Mouse (Mus musculus) midbrain, embryonic 11.5 days (tissue): Measurements from ENCODE around the gene Akap2. TPM values are rescaled to one million over a fixed set of nuclear protein-coding genes. Genes with fewer than 3 reads are reported as not detected.

Experiments used
- ATAC-seq: fragments of 200-750 bp; cut with Nextera tagmentation; 2 replicates; pipeline ENCODE4 v1.8.0; 2017; ENCODE audit warnings: moderate TSS enrichment, moderate library complexity; ENCODE audit not compliant: low FRiP score
- DNase-seq: peaks from one replicate; pipeline ENCODE4 v3.0.0; 2015; ENCODE audit warnings: low spot score; ENCODE audit errors: missing footprints
- H3K27ac ChIP-seq: fragments of 300-500 bp; sonication (generic); 2 replicates; pipeline ENCODE4 v1.5.1; 2014; ENCODE audit warnings: low read depth, low read length
- H3K27me3 ChIP-seq: fragments of 300-500 bp; sonication (generic); 2 replicates; pipeline ENCODE4 v1.6.1; 2014; ENCODE audit warnings: mild to moderate bottlenecking, low read length, moderate library complexity, mixed read lengths; ENCODE audit not compliant: control insufficient read depth, insufficient read depth
- H3K36me3 ChIP-seq: fragments of 300-500 bp; sonication (generic); 2 replicates; pipeline ENCODE4 v1.6.1; 2014; ENCODE audit warnings: mild to moderate bottlenecking, low read length, moderate library complexity, mixed read lengths; ENCODE audit not compliant: control insufficient read depth, insufficient read depth
- H3K4me1 ChIP-seq: fragments of 300-500 bp; sonication (generic); 2 replicates; pipeline ENCODE4 v1.6.1; 2014; ENCODE audit warnings: low read length; ENCODE audit not compliant: control insufficient read depth, insufficient read depth
- H3K4me2 ChIP-seq: fragments of 300-500 bp; sonication (generic); 2 replicates; pipeline ENCODE4 v1.6.1; 2014; ENCODE audit warnings: mild to moderate bottlenecking, moderate library complexity
- H3K4me3 ChIP-seq: fragments of 300-500 bp; sonication (generic); 2 replicates; pipeline ENCODE4 v1.5.1; 2014; ENCODE audit warnings: low read depth, low read length
- H3K9ac ChIP-seq: fragments of 300-500 bp; sonication (generic); 2 replicates; pipeline ENCODE4 v1.6.1; 2014; ENCODE audit warnings: low read length
- H3K9me3 ChIP-seq: fragments of 300-500 bp; sonication (generic); 2 replicates; pipeline ENCODE4 v1.6.1; 2016; ENCODE audit warnings: low read length; ENCODE audit not compliant: control insufficient read depth
- WGBS: fragments of 180-500 bp; shearing (Covaris S2); extraction: QIAGEN DNeasy Blood & Tissue Kit; methylation state at CpG from one replicate; pipeline ENCODE4 v1.1.7; 2014; 5-methylcytosine and 5-hydroxymethylcytosine counted together
- polyA plus RNA-seq: library from polyadenylated mRNA; unstranded; fragments of >200 nt; fragmentation: Nextera tagmentation; extraction: Ambion mirVana; gene quantifications from 2 replicates; pipeline ENCODE4 v1.2.1, GENCODE M21; 2014

Akap2 gene
- polyA plus RNA-seq, 1 experiment from 2014 or later, result 17.9 TPM

DNA sequence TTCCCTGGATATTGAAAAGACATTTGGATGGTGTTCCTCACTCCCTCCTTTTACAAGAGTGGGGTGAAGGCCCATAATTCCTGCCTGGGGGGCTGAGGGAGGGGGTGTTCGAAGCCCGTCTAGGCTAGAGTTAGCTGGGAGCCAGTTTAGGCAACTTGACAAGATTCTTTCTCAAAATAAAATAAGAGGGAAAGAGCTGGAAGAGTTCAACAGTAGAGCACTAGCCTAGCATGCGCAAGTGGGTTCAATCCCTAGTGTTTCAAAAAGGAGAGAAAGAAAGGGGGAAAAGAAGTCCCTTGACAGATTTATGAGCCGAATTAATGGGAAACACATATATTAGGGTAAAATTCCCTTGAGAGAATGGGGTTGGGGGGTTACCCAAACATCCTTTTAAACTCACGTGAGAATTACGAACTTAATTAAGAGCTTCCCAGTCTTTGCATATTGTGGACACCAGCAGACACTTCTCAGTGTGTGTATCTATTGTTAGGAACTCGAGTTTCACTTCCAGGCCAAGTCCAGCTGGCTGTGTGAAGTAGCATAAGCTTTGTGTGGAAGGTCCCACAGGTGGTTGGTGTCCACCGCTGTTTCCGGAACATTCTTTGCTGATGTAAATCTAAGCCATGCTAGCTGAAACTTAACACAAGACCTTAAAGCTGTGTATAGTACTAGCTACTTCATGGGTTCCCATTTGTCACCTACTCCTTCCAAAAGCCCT is 145.0 kb downstream of the Akap2 start:
- ATAC-seq, result no peak
- no peaks in the 10 kb centered on the region for H3K9me3 ChIP-seq
- H3K4me3 ChIP-seq, result no peak overlapping the region
- no peaks in the 10 kb centered on the region for H3K36me3 ChIP-seq
- H3K27ac ChIP-seq, result no peak overlapping the region
- no peak overlapping the region for H3K4me2 ChIP-seq
- H3K27me3 ChIP-seq, result no peaks in the 10 kb centered on the region
- 85% methylated on average over 9 of the region's 9 CpGs for WGBS
- H3K4me1 ChIP-seq, result no peaks in the 10 kb centered on the region
- DNase-seq, result no peak
- no peak overlapping the region for H3K9ac ChIP-seq

DNA sequence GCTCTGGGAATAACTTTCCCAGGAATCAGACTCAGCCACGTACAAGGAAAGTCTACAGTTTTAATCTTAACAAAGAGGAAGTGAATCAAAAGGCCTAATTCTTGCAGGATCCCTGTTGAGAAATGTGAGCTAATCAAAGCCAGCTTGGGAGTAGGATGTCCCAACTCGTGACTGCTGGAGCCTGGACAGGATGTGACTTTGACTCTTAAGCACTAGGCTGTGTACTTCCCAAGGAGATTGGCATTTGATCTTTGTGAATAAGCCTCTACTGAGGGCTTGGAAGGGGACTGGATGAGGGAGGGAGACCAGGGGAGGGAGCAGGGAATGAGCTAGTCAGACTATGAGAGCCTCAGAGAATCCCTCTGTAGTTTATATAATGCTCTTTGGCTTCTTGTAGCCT is 148.6 kb downstream of the Akap2 start:
- Histone ChIP-seq H3K9me3 (no peaks in the 10 kb centered on the region), H3K36me3 (no peaks in the 10 kb centered on the region), H3K4me3 (no peak overlapping the region), H3K27me3 (no peaks in the 10 kb centered on the region), H3K27ac (no peak overlapping the region), H3K4me2 (no peak overlapping the region), H3K9ac (no peak overlapping the region), H3K4me1 (no peaks in the 10 kb centered on the region)
- ATAC-seq (no peak), DNase-seq (no peak)
- WGBS, result 10% methylated on average over 2 of the region's 2 CpGs

DNA sequence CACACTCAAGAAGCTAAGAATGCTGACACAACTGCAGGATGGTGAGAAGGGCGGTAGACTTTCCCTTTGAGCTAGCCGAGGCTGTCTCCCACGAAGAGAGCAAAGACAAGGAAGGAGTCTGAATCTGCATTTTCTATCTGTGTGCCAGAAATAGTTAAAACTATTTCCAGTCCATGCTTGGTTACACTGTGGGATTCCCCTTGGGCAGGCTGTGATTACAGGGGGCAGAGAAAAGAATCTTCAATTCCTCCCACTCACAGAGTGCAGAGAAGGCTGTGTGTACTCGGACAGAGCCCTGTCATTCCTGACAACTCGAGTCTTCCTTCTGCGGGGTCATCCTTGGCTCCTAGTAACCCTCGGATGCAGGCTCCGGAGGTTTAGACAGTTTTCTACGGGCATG is 149.5 kb downstream of the Akap2 start:
- no peak overlapping the region for H3K9ac ChIP-seq
- H3K36me3 ChIP-seq, result no peaks in the 10 kb centered on the region
- no peaks in the 10 kb centered on the region for H3K4me1 ChIP-seq
- H3K27me3 ChIP-seq, result no peaks in the 10 kb centered on the region
- no peak for DNase-seq
- H3K9me3 ChIP-seq, result no peaks in the 10 kb centered on the region
- H3K4me3 ChIP-seq, result no peak overlapping the region
- no peak overlapping the region for H3K4me2 ChIP-seq
- H3K27ac ChIP-seq, result no peak overlapping the region
- WGBS, result 75% methylated on average over 9 of the region's 9 CpGs
- no peak for ATAC-seq

DNA sequence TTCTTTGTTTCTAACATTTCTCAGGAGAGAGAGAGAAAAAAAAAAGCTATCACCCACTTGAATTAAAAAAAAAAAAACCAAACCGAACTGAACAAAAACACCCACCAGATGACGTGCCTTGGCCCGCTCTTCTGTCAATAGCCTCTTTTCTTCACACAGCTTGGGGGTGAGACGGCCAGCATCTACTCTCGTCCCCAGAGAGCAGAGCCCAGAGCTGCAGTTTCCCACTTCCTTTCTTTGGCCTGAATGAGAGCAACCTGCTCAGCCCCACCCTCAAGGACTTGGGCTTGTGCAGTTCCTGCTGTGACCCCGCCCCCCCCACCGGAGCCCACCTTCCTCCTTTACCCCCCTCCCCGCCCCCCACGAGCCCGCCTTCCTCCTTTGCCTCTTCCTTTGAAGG is 150.0 kb downstream of the Akap2 start:
- Histone ChIP-seq H3K27me3 (no peaks in the 10 kb centered on the region), H3K9me3 (no peaks in the 10 kb centered on the region), H3K4me1 (no peaks in the 10 kb centered on the region), H3K27ac (no peak overlapping the region), H3K36me3 (no peaks in the 10 kb centered on the region), H3K4me2 (no peak overlapping the region), H3K4me3 (no peak overlapping the region), H3K9ac (no peak overlapping the region)
- DNase-seq (no peak), ATAC-seq (no peak)
- WGBS, result 35% methylated on average over 10 of the region's 10 CpGs

DNA sequence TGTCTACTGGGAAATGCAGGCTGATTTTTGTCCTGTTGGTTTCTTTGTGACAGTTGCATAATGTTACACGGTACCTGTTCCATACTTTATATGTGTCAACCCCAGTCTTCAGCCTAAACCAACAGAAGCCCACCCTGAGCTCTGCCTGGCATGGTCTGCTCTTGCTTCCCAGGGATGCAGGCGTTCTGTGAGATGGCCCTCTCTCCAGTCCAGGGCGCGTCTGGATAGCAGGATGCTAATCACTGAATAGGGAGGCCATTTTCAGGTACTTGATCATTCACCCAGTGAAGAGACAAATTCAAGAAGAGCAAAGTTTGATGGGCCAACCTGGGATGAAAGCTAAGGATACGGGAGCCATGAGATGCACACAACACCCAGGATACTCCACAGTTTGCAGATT is 161.7 kb downstream of the Akap2 start:
- H3K36me3 ChIP-seq, result no peaks in the 10 kb centered on the region
- ATAC-seq (no peak), DNase-seq (no peak)
- no peak overlapping the region for H3K4me2 ChIP-seq
- H3K4me3 ChIP-seq, result no peak overlapping the region
- no peak overlapping the region for H3K9ac ChIP-seq
- no peaks in the 10 kb centered on the region for H3K4me1 ChIP-seq
- no peak overlapping the region for H3K27ac ChIP-seq
- H3K9me3 ChIP-seq, result no peaks in the 10 kb centered on the region
- H3K27me3 ChIP-seq, result no peaks in the 10 kb centered on the region
- WGBS, result 92% methylated on average over 5 of the region's 5 CpGs

DNA sequence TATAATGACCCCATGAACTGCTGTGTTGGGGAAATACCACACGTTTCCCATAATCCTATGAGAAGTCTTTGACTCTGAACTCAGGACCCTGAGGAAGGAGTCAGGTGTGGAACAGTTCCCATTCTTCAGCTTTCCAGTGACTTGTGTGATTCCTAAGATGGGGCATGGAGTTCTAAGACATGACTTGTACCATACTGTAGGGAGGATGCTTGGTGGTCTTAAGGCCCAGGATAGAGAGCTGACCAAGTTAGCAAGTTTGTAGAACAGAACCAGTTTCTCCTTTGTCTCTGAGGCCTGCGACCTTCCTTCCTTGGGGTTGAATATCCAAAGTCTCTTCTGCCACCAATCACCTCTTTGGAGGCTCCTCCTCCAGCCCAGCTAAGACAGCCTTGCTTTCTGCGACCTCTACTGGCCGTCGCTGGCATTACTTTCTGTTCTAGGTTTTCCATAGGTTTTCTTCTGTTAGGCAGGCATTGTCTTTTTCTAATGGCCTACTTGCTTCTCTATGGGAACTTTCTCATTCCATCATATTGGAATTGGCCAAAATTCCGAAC is 162.4 kb downstream of the Akap2 start:
- no peaks in the 10 kb centered on the region for H3K9me3 ChIP-seq
- peak; percentile 65 for ATAC-seq
- H3K4me1 ChIP-seq, result no peaks in the 10 kb centered on the region
- H3K27me3 ChIP-seq, result no peaks in the 10 kb centered on the region
- no peak overlapping the region for H3K9ac ChIP-seq
- no peak overlapping the region for H3K4me2 ChIP-seq
- WGBS, result 12% methylated on average over 6 of the region's 6 CpGs
- no peaks in the 10 kb centered on the region for H3K36me3 ChIP-seq
- peak; percentile 97 for DNase-seq
- no peak overlapping the region for H3K27ac ChIP-seq
- no peak overlapping the region for H3K4me3 ChIP-seq

DNA sequence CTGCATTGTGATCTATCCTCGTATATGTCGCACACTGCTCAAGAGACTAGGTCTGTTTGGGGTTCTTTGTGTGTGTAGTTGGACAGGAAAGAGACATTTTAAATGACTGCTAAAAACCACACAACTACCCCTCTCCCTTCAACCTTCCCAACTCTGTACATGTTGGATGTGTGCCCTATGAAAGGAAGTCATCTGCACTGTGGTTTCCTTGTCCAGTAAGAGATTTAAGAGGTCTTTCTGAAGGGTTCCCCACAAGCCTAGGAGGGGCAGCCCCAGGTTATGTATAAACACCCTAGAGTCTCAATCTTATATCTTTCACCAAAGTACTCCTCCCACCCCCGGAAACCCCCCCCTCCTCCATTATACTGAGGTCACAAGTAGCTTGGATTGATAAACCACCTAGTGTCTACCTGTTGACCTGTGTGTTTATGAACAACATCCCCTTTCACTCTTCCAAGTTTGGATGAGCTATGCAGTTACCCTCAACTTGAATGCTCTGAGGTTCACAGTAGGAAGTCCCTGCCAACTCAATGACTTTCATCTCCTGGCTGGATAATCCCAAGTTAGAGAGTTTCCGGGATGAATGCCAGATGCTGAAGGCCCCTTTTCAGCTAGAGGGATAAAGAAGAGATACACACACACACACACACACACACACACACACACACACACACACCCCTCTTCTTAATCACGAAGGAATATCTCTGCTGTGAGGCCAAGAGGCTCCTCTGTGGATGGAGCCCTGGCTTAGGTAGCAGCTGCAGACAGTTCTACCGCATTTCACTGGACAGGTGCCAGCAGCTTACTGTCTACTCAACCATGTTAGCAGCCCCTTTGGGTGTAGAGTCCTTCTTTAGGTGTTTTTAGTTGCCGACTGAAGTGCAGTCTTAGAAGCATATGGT is 166.3 kb downstream of the Akap2 start:
- no peak overlapping the region for H3K9ac ChIP-seq
- H3K27ac ChIP-seq, result no peak overlapping the region
- peaks cover 3% of the 10 kb centered on the region; the same call in 1 of the 2 replicates for H3K4me1 ChIP-seq
- WGBS, result 82% methylated on average over 7 of the region's 7 CpGs
- no peaks in the 10 kb centered on the region for H3K36me3 ChIP-seq
- H3K4me2 ChIP-seq, result no peak overlapping the region
- no peak for ATAC-seq
- H3K9me3 ChIP-seq, result no peaks in the 10 kb centered on the region
- no peaks in the 10 kb centered on the region for H3K27me3 ChIP-seq
- DNase-seq, result no peak
- H3K4me3 ChIP-seq, result no peak overlapping the region

DNA sequence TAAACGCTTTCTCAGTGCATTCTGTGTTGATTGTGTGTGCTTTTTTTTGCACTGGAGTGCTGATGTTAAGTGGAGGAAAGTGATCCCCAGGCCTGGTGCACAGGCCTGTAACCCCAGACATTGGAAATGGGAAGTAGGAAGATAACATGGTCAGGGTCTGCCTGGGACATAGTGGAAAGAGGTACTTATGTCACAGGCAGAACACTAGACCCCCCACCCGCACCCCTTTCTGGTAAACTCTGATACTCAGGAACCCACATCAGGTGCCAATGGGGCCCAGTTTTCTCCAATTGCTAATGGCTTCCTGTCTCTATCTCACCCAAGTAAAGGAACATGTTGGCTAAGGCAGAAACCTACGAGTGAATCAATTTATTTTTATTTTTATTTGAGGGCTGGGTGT is 167.1 kb downstream of the Akap2 start:
- H3K27ac ChIP-seq, result no peak overlapping the region
- WGBS, result 88% methylated on average over 3 of the region's 3 CpGs

DNA sequence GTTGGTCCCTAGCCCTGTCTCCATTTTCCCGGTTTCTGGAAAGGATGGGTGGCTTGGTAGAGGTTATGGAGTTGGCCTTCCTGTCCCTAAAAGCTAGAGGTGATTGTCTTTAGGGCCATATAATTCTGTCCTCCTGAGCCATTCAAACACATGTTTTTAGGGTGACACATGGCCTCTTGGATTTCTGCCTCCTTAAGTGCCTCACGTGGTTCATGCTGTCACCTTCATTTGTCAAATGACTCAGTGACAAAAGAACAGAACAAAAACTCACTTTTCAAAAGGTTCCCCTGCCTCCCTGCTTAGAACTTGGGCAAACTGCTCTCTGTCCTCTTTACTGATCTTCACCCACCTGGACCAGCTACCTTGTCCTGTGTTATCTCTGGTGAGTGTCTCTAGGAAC is 167.7 kb downstream of the Akap2 start:
- ATAC-seq (no peak), DNase-seq (no peak)
- Histone ChIP-seq H3K36me3 (no peaks in the 10 kb centered on the region), H3K4me1 (peaks cover 3% of the 10 kb centered on the region; the same call in 1 of the 2 replicates), H3K4me2 (no peak overlapping the region), H3K27ac (no peak overlapping the region), H3K27me3 (no peaks in the 10 kb centered on the region), H3K9me3 (no peaks in the 10 kb centered on the region), H3K9ac (no peak overlapping the region), H3K4me3 (no peak overlapping the region)
- WGBS, result 70% methylated on average over 2 of the region's 2 CpGs

More for the DNA sequence above, 167.1 kb downstream of the Akap2 start:
- Histone ChIP-seq H3K9me3 (no peaks in the 10 kb centered on the region), H3K4me1 (peaks cover 3% of the 10 kb centered on the region; the same call in 1 of the 2 replicates), H3K9ac (no peak overlapping the region), H3K27me3 (no peaks in the 10 kb centered on the region), H3K36me3 (no peaks in the 10 kb centered on the region), H3K4me2 (no peak overlapping the region), H3K4me3 (no peak overlapping the region)
- ATAC-seq (no peak), DNase-seq (no peak)
